Mouse (Mus musculus): Measurements from ENCODE around the gene Ctdsp2. TPM values are rescaled to one million over a fixed set of nuclear protein-coding genes. Genes with fewer than 3 reads are reported as not detected.
A peak's percentile ranks its signal among the peaks of the same experiment; 100 is the strongest.

Ctdsp2 gene
- polyA plus RNA-seq, 1 experiment from 2014 or later = 15.7 TPM

DNA sequence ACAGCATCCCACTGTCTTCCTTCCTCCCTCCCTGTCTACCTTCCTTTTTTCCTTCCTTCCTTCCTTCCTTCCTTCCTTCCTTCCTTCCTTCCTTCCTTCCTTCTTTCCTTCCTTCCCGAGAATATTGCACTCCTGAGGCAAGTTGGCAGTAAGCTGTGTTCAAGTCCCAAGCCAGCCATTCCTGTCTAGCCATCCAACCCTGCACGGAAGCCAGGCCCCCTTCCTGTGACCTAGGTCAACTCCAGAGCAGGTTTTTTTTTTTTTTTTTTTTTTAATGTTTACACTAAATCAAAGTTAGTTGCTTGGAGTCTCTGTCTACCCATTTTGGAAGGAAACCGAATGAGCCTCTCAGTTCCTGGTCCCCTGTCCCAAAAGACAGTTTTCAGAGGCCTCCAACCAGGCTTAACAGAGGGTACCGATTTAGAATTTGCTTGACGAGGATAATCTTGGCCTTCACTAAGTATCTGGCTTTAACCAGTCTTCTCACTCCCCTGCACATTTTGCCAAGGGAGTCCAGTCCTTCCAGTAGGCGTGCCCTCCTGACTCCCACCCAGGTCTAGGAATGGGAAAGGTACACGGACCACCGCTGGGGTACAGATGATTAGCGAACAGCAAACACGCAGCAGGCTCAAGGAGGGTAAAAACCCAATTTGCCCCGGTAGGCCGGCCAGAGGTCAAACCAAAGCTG, 7.0 kb upstream of the Ctdsp2 start:
- 8% methylated on average over 12 of the region's 12 CpGs for WGBS
- H3K9me3 ChIP-seq (replicated peaks) = no peaks in the 10 kb centered on the region
- H3K4me3 ChIP-seq (replicated peaks) = no peak overlapping the region
- H3K4me1 ChIP-seq = peaks cover 13% of the 10 kb centered on the region
- no peak overlapping the region for H3K9ac ChIP-seq (replicated peaks)
- H3K27me3 ChIP-seq (replicated peaks) = peaks cover 14% of the 10 kb centered on the region
- H3K27ac ChIP-seq (replicated peaks) = no peak overlapping the region
- no peak for ATAC-seq (ENCODE audit: low FRiP score)
- peak overlapping the region; percentile 22 for H3K4me2 ChIP-seq
- no peaks in the 10 kb centered on the region for H3K36me3 ChIP-seq

DNA sequence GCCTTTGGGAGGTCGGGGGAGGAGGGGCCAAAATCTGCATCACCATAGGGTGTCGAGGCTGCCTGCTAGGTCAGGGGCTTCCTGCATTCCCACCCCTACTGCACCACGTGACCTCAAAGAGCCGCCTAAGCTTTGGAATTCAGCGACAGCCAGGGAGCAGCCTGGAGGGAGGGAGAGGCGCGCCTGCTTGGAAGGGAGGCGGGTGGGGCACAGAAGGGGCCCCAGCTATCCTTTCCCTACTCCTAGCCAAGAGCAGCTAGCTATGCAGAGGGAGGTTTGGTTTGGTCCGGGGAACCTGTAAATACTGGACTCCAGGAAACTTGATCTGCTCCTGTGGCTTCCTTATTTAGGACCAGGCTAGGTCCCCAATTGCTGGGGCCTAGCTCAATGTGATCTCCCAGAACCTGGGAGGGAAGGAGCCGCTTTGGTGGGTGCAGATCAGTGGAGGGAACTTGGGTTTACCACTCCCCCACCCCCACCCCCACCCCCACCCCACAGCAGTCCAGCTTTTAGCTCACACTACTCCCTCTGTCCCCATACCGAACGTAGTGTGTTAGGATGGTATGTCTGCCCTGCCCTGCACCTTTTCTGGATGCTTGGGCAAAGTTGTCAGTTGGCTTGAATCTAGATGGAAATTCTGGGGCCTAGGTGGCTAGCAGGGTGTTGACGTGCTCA, 6.3 kb upstream of the Ctdsp2 start:
- ATAC-seq (ENCODE audit: low FRiP score) = no peak; the same call in 1 of the 2 replicates
- Histone ChIP-seq H3K4me1 (peaks cover 13% of the 10 kb centered on the region), H3K4me2 (peak overlapping the region; percentile 22), H3K36me3 (no peaks in the 10 kb centered on the region), H3K9me3 (replicated peaks) (no peaks in the 10 kb centered on the region), H3K27ac (replicated peaks) (no peak overlapping the region), H3K9ac (replicated peaks) (no peak overlapping the region), H3K27me3 (replicated peaks) (peaks cover 14% of the 10 kb centered on the region), H3K4me3 (replicated peaks) (no peak overlapping the region)
- WGBS = 11% methylated on average over 13 of the region's 13 CpGs

DNA sequence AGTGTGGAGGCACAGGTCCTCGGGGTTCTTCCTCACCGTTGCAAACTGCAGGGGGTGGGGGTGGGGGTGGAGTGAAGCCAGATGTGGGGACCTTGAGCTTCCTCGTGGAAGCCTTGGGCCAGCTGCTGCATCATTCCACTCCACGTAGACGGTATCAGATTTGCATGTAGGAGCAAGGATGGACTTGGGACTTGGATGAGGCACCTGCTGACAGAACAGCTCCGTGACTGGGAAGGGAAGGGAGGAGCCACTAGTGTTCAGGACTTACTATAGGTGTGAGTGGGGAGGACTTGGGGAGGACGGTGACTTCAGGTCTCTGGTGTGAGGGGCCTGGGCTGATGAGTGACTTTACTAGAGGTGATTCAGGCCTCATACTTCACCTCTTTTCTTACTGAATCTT, 5.5 kb upstream of the Ctdsp2 start:
- Histone ChIP-seq H3K9ac (replicated peaks) (no peak overlapping the region), H3K4me1 (peaks cover 18% of the 10 kb centered on the region), H3K9me3 (replicated peaks) (no peaks in the 10 kb centered on the region), H3K27me3 (replicated peaks) (peaks cover 14% of the 10 kb centered on the region), H3K36me3 (no peaks in the 10 kb centered on the region), H3K4me2 (no peak overlapping the region), H3K4me3 (replicated peaks) (no peak overlapping the region), H3K27ac (replicated peaks) (no peak overlapping the region)
- WGBS = 23% methylated on average over 7 of the region's 7 CpGs
- no peak for ATAC-seq (ENCODE audit: low FRiP score)

DNA sequence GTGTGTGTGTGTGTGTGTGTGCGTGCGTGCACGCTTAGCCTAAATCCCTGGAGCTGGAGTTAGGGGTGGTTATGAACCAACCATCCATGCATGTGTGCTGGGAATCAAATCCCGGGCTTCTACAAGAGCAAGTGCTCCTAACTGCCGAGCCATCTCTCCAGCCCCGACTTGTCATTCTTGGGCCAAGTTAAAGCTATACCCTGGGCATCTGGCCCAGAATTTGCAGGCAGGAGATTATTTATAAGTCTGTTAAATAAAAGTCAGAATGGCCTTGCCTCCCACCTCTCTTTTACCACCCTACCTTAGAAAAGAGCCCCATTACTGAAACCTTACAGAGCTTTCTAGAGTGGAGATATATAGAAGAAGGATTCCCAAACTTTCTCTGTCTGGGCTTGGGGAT, 2.8 kb upstream of the Ctdsp2 start:
- Histone ChIP-seq H3K4me3 (replicated peaks) (no peak overlapping the region), H3K27me3 (replicated peaks) (peaks cover 14% of the 10 kb centered on the region), H3K4me1 (peaks cover 28% of the 10 kb centered on the region), H3K27ac (replicated peaks) (no peak overlapping the region), H3K9ac (replicated peaks) (no peak overlapping the region), H3K36me3 (no peaks in the 10 kb centered on the region), H3K9me3 (replicated peaks) (no peaks in the 10 kb centered on the region), H3K4me2 (no peak overlapping the region)
- ATAC-seq (ENCODE audit: low FRiP score) = no peak
- WGBS = 81% methylated on average over 6 of the region's 6 CpGs

DNA sequence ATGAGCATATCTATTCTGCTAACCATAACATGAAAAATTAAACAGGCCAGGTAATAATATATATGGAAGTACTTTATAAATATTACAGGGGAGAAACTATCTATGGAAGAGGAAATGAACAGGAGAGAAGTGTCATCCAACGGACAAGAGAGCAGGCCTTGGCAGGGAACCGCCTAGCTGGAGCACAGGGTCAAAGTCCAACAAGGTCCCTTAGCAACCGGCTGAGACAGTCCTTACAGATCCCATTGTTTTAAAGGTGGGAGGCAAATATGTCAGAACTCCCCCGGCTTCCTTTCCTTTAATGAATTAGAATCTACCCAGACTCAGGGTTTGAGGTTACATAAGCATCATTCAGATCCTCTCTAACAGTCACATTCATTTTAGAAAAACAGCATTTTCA, 1.4 kb upstream of the Ctdsp2 start:
- 30% methylated on average over 4 of the region's 4 CpGs for WGBS
- H3K27ac ChIP-seq (replicated peaks) = no peak overlapping the region
- no peak for ATAC-seq (ENCODE audit: low FRiP score)
- no peak overlapping the region for H3K4me2 ChIP-seq
- peaks cover 36% of the 10 kb centered on the region for H3K4me1 ChIP-seq
- H3K9me3 ChIP-seq (replicated peaks) = no peaks in the 10 kb centered on the region
- no peak overlapping the region for H3K4me3 ChIP-seq (replicated peaks)
- H3K9ac ChIP-seq (replicated peaks) = no peak overlapping the region
- H3K27me3 ChIP-seq (replicated peaks) = peaks cover 11% of the 10 kb centered on the region
- H3K36me3 ChIP-seq = no peaks in the 10 kb centered on the region

DNA sequence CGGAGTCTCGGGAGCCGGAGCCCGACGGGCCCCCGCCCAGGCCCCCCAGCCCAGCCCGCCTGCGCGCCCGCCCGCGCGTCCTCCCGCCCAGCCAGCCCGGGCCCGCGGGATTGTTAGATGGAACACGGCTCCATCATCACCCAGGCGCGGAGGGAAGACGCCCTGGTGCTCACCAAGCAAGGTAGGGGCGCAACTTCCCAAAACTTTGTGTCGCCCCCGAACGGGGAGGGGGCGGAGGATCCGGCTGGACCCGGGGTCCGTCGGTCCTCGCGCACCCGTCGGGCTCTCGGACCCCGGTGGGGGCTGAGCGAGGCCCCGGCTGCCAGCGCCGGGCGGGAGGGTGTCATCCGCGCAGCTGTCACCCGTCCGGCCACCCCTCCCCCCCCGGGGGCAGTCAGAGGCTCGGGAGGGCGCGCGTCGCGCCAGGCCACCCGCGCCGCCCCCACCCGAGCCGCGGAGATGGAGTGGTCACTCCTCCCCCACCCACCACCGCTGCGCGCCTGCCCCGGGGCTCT, 661 bp downstream of the Ctdsp2 start:
- Histone ChIP-seq H3K4me3 (replicated peaks) (peak overlapping the region; percentile 91), H3K9me3 (replicated peaks) (no peaks in the 10 kb centered on the region), H3K9ac (replicated peaks) (peak overlapping the region; percentile 77), H3K27me3 (replicated peaks) (0 out of 2 replicates have a peak, but pooled peaks cover 2% of the 10 kb centered on the region), H3K27ac (replicated peaks) (peak overlapping the region; percentile 100), H3K4me2 (peak overlapping the region; percentile 90), H3K4me1 (peaks cover 50% of the 10 kb centered on the region), H3K36me3 (no peaks in the 10 kb centered on the region)
- peak; percentile 40 for ATAC-seq (ENCODE audit: low FRiP score)
- under 1% methylated on average over 38 of the region's 62 CpGs for WGBS

DNA sequence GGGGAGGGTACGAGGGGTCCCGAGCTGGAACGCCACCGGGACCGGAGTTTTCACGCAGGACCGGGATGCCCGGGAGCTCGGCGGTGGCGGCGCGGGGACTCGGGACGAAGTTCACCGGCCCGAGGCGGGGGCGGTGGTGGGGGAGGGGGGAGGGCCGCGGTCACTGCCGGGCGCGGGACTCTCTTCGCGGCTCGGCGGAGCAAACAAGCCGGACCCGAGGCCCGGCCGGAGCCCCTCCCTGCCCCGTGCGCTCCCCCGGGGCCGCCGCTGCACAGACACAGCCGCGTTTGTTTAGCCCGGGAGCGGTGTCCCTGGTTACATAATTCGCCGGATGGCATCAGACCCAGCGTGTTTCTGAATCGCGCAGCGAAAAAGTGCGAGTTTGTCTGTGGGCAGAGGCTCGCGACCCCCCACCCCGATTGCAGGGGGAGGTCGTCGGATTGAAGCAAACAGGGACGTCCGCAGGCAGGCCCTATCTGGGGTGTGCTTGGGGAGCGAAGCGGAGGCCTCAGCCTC, 1.2 kb downstream of the Ctdsp2 start:
- WGBS = under 1% methylated on average over 52 of the region's 57 CpGs
- Histone ChIP-seq H3K27me3 (replicated peaks) (no peaks in the 10 kb centered on the region), H3K4me1 (peaks cover 55% of the 10 kb centered on the region), H3K4me2 (peak overlapping the region; percentile 90), H3K36me3 (no peaks in the 10 kb centered on the region), H3K9me3 (replicated peaks) (no peaks in the 10 kb centered on the region), H3K9ac (replicated peaks) (peak overlapping the region; percentile 77), H3K27ac (replicated peaks) (peak overlapping the region; percentile 100), H3K4me3 (replicated peaks) (peak overlapping the region; percentile 91)
- ATAC-seq (ENCODE audit: low FRiP score) = no peak

DNA sequence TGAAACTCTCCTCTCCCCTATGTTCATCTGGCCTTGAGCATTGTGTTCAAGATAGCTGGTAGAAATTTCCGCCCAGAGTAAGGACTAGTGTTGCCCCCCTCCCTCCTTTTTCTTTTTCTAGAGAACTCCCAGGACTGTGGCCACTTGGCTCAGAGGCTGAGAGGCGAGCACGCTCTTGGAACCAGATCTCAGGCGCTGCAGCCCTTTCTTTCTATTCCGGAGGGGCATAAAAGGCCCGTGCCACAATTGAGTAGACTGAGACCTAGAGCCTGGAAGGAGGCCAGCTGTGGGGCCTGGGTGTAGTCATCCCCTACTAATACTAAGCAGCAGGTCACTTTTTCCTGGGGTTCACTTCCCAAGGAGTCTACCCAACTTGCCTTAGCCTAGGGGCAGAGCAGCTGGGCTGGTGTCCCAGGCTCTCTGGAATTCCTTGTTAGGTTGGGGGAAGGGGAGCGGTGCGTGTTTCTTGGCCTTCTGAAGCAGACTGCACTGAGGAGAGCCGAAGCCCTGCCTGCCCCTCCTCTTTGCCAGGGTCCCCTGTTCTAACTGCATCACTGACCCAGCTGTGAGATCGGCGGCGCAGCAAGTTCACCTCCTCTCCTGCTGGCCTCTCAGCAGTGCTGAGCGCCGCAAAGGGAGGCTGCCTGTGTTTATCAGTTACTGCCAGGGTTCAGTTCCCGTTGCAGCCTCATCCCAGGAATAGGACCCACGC, 1.9 kb downstream of the Ctdsp2 start:
- H3K27me3 ChIP-seq (replicated peaks) = no peaks in the 10 kb centered on the region
- peak overlapping the region; percentile 100 for H3K27ac ChIP-seq (replicated peaks)
- peak overlapping the region; percentile 91 for H3K4me3 ChIP-seq (replicated peaks)
- peak overlapping the region; percentile 77 for H3K9ac ChIP-seq (replicated peaks)
- H3K9me3 ChIP-seq (replicated peaks) = no peaks in the 10 kb centered on the region
- H3K36me3 ChIP-seq = no peaks in the 10 kb centered on the region
- peak overlapping the region; percentile 90 for H3K4me2 ChIP-seq
- ATAC-seq (ENCODE audit: low FRiP score) = no peak
- WGBS = 1% methylated on average over 16 of the region's 16 CpGs
- H3K4me1 ChIP-seq = peaks cover 62% of the 10 kb centered on the region

DNA sequence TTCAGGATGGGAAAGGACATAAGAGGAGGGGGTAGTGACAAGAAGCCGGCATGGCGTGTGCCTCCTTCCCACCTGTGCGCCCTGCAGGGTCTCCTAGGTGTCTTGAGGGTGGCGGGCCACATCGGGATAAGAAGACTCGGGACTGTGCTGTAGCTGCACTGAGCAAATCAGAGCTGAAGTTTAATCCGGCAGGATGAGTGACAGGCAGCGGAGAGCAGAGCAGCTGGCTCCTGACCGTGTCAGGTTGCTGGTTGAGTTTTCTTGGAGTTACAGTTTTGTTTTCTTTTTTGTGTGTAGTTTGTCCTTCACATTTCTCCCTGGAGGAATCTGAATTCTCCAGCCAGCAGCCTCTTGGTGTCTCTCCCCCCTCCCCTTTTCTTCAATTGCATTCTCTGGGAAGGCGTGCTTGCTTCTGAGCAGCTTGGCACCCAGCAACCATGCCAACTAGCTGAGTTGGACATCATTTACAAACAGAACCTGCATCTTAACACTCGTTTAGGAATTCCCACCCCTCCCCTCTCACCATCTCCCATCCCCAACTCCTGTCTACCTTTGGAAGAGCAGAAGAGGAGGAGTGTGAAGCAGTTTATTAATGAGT, 2.5 kb downstream of the Ctdsp2 start:
- no peak for ATAC-seq (ENCODE audit: low FRiP score)
- Histone ChIP-seq H3K27ac (replicated peaks) (peak overlapping the region; percentile 100), H3K4me1 (peaks cover 69% of the 10 kb centered on the region)

DNA sequence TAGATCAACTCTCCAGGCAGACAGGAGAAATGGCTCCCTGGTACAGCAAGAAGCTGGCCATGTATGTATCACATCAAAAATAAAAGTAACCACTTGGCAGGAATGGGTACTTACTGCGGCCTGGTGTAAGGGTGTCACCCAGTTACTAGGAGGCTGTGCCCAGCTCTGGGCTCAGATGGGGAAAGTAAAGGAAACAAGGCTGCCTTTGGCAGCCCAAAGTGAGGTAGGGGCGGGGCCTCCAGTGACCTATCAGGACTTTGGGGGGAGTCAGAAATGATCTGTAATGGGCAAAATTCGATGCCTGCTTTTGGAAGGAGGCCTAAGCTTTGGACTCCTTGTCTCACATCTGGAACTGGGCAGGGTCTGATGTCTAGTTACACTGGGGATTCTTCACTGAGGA, 3.2 kb downstream of the Ctdsp2 start:
- Histone ChIP-seq H3K9me3 (replicated peaks) (no peaks in the 10 kb centered on the region), H3K4me1 (peaks cover 76% of the 10 kb centered on the region), H3K4me2 (peak overlapping the region; percentile 90), H3K36me3 (no peaks in the 10 kb centered on the region), H3K27ac (replicated peaks) (peak overlapping the region; percentile 100), H3K9ac (replicated peaks) (0 out of 2 replicates have a peak overlapping the region, but pooled peaks have one; percentile 23), H3K4me3 (replicated peaks) (peak overlapping the region; percentile 91), H3K27me3 (replicated peaks) (no peaks in the 10 kb centered on the region)
- WGBS = 61% methylated on average over 3 of the region's 3 CpGs
- no peak for ATAC-seq (ENCODE audit: low FRiP score)

More for the DNA sequence above, 2.5 kb downstream of the Ctdsp2 start:
- H3K4me3 ChIP-seq (replicated peaks) = peak overlapping the region; percentile 91
- H3K9ac ChIP-seq (replicated peaks) = peak overlapping the region; percentile 77
- no peaks in the 10 kb centered on the region for H3K36me3 ChIP-seq
- 13% methylated on average over 11 of the region's 11 CpGs for WGBS
- peak overlapping the region; percentile 90 for H3K4me2 ChIP-seq
- H3K27me3 ChIP-seq (replicated peaks) = no peaks in the 10 kb centered on the region
- no peaks in the 10 kb centered on the region for H3K9me3 ChIP-seq (replicated peaks)

DNA sequence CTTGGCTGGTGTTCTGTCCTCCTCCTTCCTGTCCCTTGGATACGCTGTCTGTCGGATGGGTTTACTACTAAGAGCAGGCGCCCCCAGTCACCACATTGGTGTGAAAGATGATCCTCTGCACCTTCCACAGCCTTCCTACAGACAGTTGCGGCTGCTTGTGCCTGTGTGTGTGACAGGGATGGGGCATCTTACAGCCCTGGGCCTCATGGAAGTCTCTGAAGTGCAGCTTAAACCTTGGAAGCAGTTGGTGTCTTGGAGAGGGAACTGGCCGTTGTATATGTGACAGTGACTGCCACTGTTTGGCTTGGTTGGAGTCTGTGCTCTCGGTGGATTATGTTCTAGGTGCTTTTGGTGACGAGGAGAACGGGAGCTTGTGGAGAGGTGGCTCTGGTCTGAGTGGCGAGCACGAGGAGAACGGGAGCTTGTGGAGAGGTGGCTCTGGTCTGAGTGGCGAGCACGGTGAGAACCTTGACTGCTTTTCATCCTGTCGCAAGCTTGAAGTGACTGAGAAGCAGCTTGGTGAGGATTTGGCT, 4.7 kb downstream of the Ctdsp2 start:
- no peak overlapping the region for H3K27ac ChIP-seq (replicated peaks)
- WGBS = 60% methylated on average over 14 of the region's 14 CpGs
- H3K9me3 ChIP-seq (replicated peaks) = no peaks in the 10 kb centered on the region
- ATAC-seq (ENCODE audit: low FRiP score) = no peak
- no peaks in the 10 kb centered on the region for H3K36me3 ChIP-seq
- no peaks in the 10 kb centered on the region for H3K27me3 ChIP-seq (replicated peaks)
- peaks cover 84% of the 10 kb centered on the region for H3K4me1 ChIP-seq
- no peak overlapping the region for H3K4me3 ChIP-seq (replicated peaks)
- no peak overlapping the region for H3K9ac ChIP-seq (replicated peaks)
- H3K4me2 ChIP-seq = peak overlapping the region; percentile 90
